Comparison of ENCODE assay signal across 22 mouse cellular contexts in genomic region chr8:31576129-31576528, GRCm38 (mm10).
"Had no signal": no experiment of that assay in that cellular context is flagged by ENCODE, and none has a peak within 500 bp of the region (broad histone marks: within the 10 kb centered on the region; RNA-seq: fewer than 3 reads in every experiment).

No protein-coding gene starts in this region.

- H3K9ac ChIP-seq: kidney, embryonic 15.5 days; limb, embryonic 13.5 days; liver, embryonic 12.5 days; liver, embryonic 15.5 days; midbrain, embryonic 12.5 days; midbrain, embryonic 15.5 days; neural tube, embryonic 12.5 days; neural tube, embryonic 15.5 days had no signal

- H3K27ac ChIP-seq: kidney, embryonic 15.5 days; layer of hippocampus, adult 2 months; limb, embryonic 10.5 days; limb, embryonic 13.5 days; liver, embryonic 12.5 days; liver, embryonic 15.5 days; macrophage; midbrain, embryonic 12.5 days; midbrain, embryonic 15.5 days; neural tube, embryonic 12.5 days; neural tube, embryonic 15.5 days had no signal

- H3K4me1 ChIP-seq: kidney, embryonic 15.5 days; limb, embryonic 10.5 days; limb, embryonic 13.5 days; liver, embryonic 12.5 days; liver, embryonic 15.5 days; midbrain, embryonic 12.5 days; midbrain, embryonic 15.5 days; neural tube, embryonic 12.5 days; neural tube, embryonic 15.5 days had no signal

- DNase-seq: kidney, adult 18-20 months; kidney, postnatal 25 days; layer of hippocampus, adult 9-11 months; liver; lung, postnatal 10 days; right cerebral cortex, adult 18-20 months; right cerebral cortex, postnatal 25 days; thymus, adult 18-20 months; thymus, postnatal 36 days had no signal

- H3K36me3 ChIP-seq: kidney, embryonic 15.5 days; limb, embryonic 10.5 days; limb, embryonic 13.5 days; liver, embryonic 12.5 days; liver, embryonic 15.5 days; midbrain, embryonic 12.5 days; midbrain, embryonic 15.5 days; neural tube, embryonic 12.5 days; neural tube, embryonic 15.5 days had no signal

- H3K27me3 ChIP-seq: kidney, embryonic 15.5 days; limb, embryonic 13.5 days; liver, embryonic 12.5 days; liver, embryonic 15.5 days; midbrain, embryonic 12.5 days; midbrain, embryonic 15.5 days; neural tube, embryonic 12.5 days; neural tube, embryonic 15.5 days had no signal

- H3K4me2 ChIP-seq: kidney, embryonic 15.5 days; limb, embryonic 13.5 days; liver, embryonic 12.5 days; liver, embryonic 15.5 days; midbrain, embryonic 12.5 days; midbrain, embryonic 15.5 days; neural tube, embryonic 12.5 days; neural tube, embryonic 15.5 days had no signal

- ATAC-seq: inflammation-experienced regulatory T-cells, adult 6 months; intestine, embryonic 16.5 days; liver, embryonic 12.5 days; midbrain, embryonic 15.5 days had no signal

- H3K9me3 ChIP-seq: kidney, embryonic 15.5 days; limb, embryonic 10.5 days; limb, embryonic 13.5 days; liver, embryonic 12.5 days; liver, embryonic 15.5 days; midbrain, embryonic 12.5 days; midbrain, embryonic 15.5 days; neural tube, embryonic 12.5 days; neural tube, embryonic 15.5 days had no signal

- H3K4me3 ChIP-seq: kidney, embryonic 15.5 days; layer of hippocampus, adult 2 months; limb, embryonic 10.5 days; limb, embryonic 13.5 days; liver, embryonic 12.5 days; liver, embryonic 15.5 days; midbrain, embryonic 12.5 days; midbrain, embryonic 15.5 days; neural tube, embryonic 12.5 days; neural tube, embryonic 15.5 days had no signal
